Mouse (Mus musculus) limb, embryonic 14.5 days (tissue): ENCODE measurements around the gene Adck1. TPM values are rescaled to one million over a fixed set of nuclear protein-coding genes. Genes with fewer than 3 reads are reported as not detected.

Experiments used
- ATAC-seq: fragments of 200-750 bp; cut with Nextera tagmentation; 2 replicates; pipeline ENCODE4 v1.8.0; 2017; ENCODE audit warnings: low read depth, moderate number of reproducible peaks, moderate TSS enrichment; ENCODE audit not compliant: low FRiP score
- DNase-seq: peaks from one replicate; pipeline ENCODE4 v3.0.0-alpha.2; 2015; ENCODE audit warnings: low spot score
- H3K27ac ChIP-seq: fragments of 300-500 bp; sonication (generic); replicated peaks from 2 replicates; pipeline ENCODE4 v1.5.1; 2014; ENCODE audit warnings: low read depth, mild to moderate bottlenecking, low read length, moderate library complexity, mixed read lengths
- H3K27me3 ChIP-seq: fragments of 300-500 bp; sonication (generic); 2 replicates; pipeline ENCODE4 v1.6.1; 2014; ENCODE audit warnings: low read length, mixed read lengths; ENCODE audit not compliant: control insufficient read depth, insufficient read depth
- H3K36me3 ChIP-seq: fragments of 300-500 bp; sonication (generic); 2 replicates; pipeline ENCODE4 v1.6.1; 2014; ENCODE audit warnings: mild to moderate bottlenecking, low read length, moderate library complexity, mixed read lengths; ENCODE audit not compliant: control insufficient read depth, insufficient read depth
- H3K4me1 ChIP-seq: fragments of 300-500 bp; sonication (generic); 2 replicates; pipeline ENCODE4 v1.6.1; 2014; ENCODE audit warnings: antibody characterized with exemption, low read length, mixed read lengths; ENCODE audit not compliant: control insufficient read depth, insufficient read depth
- H3K4me2 ChIP-seq: fragments of 300-500 bp; sonication (generic); replicated peaks from 2 replicates; pipeline ENCODE4 v1.6.1; 2014; ENCODE audit warnings: low read depth, mild to moderate bottlenecking, low read length, moderate library complexity; ENCODE audit not compliant: severe bottlenecking
- H3K4me3 ChIP-seq: fragments of 300-500 bp; sonication (generic); replicated peaks from 2 replicates; pipeline ENCODE4 v1.5.1; 2014; ENCODE audit warnings: low read length
- H3K9ac ChIP-seq: fragments of 300-500 bp; sonication (generic); 2 replicates; pipeline ENCODE4 v1.6.1; 2014; ENCODE audit warnings: mild to moderate bottlenecking, low read depth, low read length, moderate library complexity; ENCODE audit not compliant: severe bottlenecking
- H3K9me3 ChIP-seq: fragments of 300-500 bp; sonication (generic); 2 replicates; pipeline ENCODE4 v1.6.1; 2016; ENCODE audit warnings: low read length; ENCODE audit not compliant: control insufficient read depth
- POLR2A ChIP-seq: fragments of 200-500 bp; IDR thresholded peaks from 2 replicates; pipeline ENCODE4 v1.8.0; 2012; ENCODE audit warnings: inconsistent platforms, mild to moderate bottlenecking, moderate library complexity, borderline replicate concordance; ENCODE audit not compliant: insufficient read depth, insufficient read length; ENCODE audit errors: extremely low read depth
- WGBS: fragments of 180-500 bp; shearing (Covaris S2); extraction: QIAGEN DNeasy Blood & Tissue Kit; methylation state at CpG from one replicate; pipeline ENCODE4 v1.1.7; 2014; 5-methylcytosine and 5-hydroxymethylcytosine counted together
- polyA plus RNA-seq, 2 experiments: library from polyadenylated mRNA; depleted of rRNA in 1 of 2; stranded (reverse) in 1 of 2; unstranded in 1 of 2; fragments of >200 nt; fragmentation: Nextera tagmentation in 1 of 2; extraction: Ambion mirVana in 1 of 2; gene quantifications; 2 replicates each; pipeline versions ENCODE4 v1.2.1 to v1.2.3; 2012 to 2014

The Adck1 gene
- polyA plus RNA-seq, 2 experiments = 16.2 to 26.7 TPM

DNA sequence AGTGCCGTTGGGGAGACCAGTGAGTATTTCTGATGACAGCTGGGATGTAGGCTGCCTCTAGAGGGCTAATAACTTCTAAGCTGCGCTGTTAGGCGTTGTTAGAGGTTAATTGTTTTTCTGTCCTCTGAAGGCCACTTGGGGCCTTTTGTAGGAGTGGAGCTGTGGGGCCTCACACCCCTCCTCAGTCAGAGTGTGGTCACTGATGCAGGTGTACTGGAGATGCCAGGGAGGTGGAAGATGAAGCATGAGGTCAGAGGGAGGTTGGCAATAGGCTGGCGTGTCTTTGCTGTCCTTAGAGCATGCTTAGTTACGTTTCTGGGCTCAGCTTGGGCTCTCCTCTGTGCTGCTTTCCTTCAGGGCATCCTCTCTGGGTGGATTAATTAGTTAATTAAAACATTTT lies 11.7 kb downstream of the Adck1 start:
- H3K4me1 ChIP-seq = no peaks in the 10 kb centered on the region
- no peak overlapping the region for H3K9ac ChIP-seq
- ATAC-seq (no peak), DNase-seq (no peak)
- no peak overlapping the region for H3K4me3 ChIP-seq
- peaks cover 11% of the 10 kb centered on the region; the same call in 1 of the 2 replicates for H3K36me3 ChIP-seq
- TF ChIP-seq POLR2A = no peak
- WGBS = 64% methylated on average over 5 of the region's 5 CpGs
- no peak overlapping the region for H3K4me2 ChIP-seq
- H3K27ac ChIP-seq = no peak overlapping the region
- no peaks in the 10 kb centered on the region for H3K27me3 ChIP-seq
- no peaks in the 10 kb centered on the region for H3K9me3 ChIP-seq

DNA sequence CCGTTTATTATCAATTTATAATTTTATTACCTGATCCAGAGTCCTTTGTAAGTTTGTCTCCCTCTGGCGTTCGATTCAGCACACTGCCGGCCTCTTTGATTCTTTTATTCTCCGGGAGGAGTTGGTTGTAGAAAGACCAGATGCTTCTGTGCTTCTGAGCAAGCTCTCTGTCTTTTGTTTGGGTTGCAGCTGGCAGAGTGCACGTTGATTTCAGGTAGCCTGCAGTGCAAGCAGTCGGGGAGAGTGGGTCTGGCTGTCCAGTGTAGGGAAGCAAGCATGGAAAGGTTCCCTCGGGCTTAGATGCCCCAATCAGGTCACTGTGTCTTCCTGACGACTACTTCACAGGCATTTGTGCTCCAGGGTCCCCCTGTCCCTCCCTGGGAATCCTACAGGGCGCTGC lies 16.5 kb downstream of the Adck1 start:
- Histone ChIP-seq H3K27ac (no peak overlapping the region), H3K36me3 (peaks cover 3% of the 10 kb centered on the region; the same call in 1 of the 2 replicates), H3K9me3 (no peaks in the 10 kb centered on the region), H3K4me2 (no peak overlapping the region), H3K4me3 (no peak overlapping the region), H3K27me3 (no peaks in the 10 kb centered on the region), H3K9ac (no peak overlapping the region), H3K4me1 (no peaks in the 10 kb centered on the region)
- TF ChIP-seq POLR2A = no peak
- no peak for ATAC-seq
- 37% methylated on average over 10 of the region's 10 CpGs for WGBS
- DNase-seq = peak; percentile 16

DNA sequence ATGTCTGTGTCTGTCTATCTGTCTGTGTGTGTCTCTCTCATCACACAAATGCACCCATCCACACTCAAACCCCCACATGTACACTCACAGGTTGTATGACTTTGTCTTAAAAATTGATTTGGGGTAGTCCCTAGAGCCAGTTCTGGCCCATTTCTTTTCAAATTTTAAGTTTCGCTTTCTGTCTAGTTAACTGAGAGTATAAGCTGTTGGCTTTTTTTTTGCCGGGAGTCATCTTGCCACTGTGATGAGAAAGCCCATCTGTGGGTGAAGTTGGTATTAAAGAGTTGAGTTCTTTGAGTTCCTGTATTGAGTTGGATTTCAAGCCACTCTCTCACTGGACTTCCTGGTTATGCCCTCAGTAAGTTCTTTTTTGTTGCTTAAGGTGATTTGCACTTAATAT lies 17.9 kb downstream of the Adck1 start:
- Histone ChIP-seq H3K4me3 (no peak overlapping the region), H3K27ac (no peak overlapping the region), H3K4me2 (no peak overlapping the region), H3K27me3 (no peaks in the 10 kb centered on the region), H3K9ac (no peak overlapping the region), H3K36me3 (no peaks in the 10 kb centered on the region), H3K4me1 (no peaks in the 10 kb centered on the region), H3K9me3 (no peaks in the 10 kb centered on the region)
- 83% methylated on average over 2 of the region's 2 CpGs for WGBS
- TF ChIP-seq POLR2A = no peak
- ATAC-seq (no peak), DNase-seq (no peak)

DNA sequence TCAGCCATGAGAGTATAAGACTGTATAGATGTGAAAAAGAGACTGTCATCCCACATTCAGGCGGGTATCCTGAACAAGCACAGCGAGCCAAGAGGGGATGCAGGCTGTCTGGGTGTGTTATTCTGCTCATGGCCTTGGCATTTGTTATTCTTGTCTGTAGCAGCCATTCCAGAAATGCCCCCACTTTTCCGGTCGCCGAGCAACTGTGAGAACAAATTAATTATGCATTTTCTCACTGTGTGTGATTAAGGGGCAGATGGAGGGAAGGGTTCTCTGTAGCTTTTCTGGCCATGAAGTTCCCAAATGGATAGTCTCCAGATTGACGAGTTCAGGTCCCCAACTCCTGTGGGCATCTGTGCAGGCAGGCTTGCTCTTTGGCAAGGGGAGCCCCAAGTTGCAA lies 28.5 kb downstream of the Adck1 start:
- Histone ChIP-seq H3K27me3 (no peaks in the 10 kb centered on the region), H3K36me3 (peaks cover 6% of the 10 kb centered on the region; the same call in 1 of the 2 replicates), H3K9ac (no peak overlapping the region), H3K4me2 (no peak overlapping the region), H3K27ac (no peak overlapping the region), H3K4me1 (no peaks in the 10 kb centered on the region), H3K4me3 (no peak overlapping the region), H3K9me3 (no peaks in the 10 kb centered on the region)
- DNase-seq (no peak), ATAC-seq (no peak)
- TF ChIP-seq POLR2A = no peak
- WGBS = 87% methylated on average over 6 of the region's 6 CpGs

DNA sequence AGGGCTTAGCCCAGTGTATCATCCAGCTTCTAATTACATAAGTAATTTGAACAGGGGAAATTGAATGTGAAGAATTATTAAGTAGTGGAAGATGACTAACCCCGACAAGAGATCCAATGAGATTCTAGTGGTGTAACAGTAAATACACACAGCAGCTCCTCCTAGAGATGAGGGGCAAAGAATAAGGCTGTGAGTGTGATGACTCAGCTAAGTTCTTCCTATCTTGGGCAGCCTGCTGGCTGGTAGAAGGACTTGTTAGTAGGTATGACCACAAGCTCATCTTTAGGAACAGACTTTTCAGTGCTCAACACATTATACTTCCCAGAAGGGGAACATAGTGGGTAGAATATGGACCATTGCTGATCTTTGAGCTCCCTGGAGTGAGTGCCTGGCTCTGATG lies 38.3 kb downstream of the Adck1 start:
- no peaks in the 10 kb centered on the region for H3K27me3 ChIP-seq
- H3K36me3 ChIP-seq = peaks cover 7% of the 10 kb centered on the region; the same call in 1 of the 2 replicates
- H3K9me3 ChIP-seq = no peaks in the 10 kb centered on the region
- H3K4me2 ChIP-seq = no peak overlapping the region
- no peak overlapping the region for H3K4me3 ChIP-seq
- H3K27ac ChIP-seq = no peak overlapping the region
- no peak overlapping the region for H3K9ac ChIP-seq
- no peaks in the 10 kb centered on the region for H3K4me1 ChIP-seq
- ATAC-seq (no peak), DNase-seq (no peak)
- TF ChIP-seq POLR2A = no peak
- 79% methylated on average over 1 of the region's 1 CpGs for WGBS

DNA sequence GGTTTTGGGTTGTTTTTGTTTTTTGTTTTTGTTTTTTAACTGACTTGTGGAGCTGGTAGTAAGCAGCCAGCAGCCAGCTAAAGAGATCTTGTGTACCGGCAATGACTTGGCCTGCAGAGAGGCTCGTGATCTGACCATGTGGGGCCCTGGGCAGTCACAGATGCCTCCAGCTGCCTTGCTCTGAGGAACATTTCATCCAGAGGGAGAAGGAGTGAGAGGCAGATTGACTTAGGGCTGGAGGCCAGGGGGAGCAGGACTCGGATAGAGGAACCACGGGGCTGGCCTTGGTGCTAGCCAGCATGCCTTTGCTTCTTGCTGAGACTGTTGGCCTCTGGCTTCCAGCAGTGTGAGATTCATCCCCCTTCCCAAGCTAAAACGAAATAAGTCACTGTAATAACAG lies 43.2 kb downstream of the Adck1 start:
- Histone ChIP-seq H3K9ac (no peak overlapping the region), H3K27me3 (no peaks in the 10 kb centered on the region), H3K9me3 (no peaks in the 10 kb centered on the region), H3K27ac (no peak overlapping the region), H3K4me2 (no peak overlapping the region), H3K4me3 (no peak overlapping the region), H3K36me3 (peaks cover 7% of the 10 kb centered on the region; the same call in 1 of the 2 replicates), H3K4me1 (no peaks in the 10 kb centered on the region)
- TF ChIP-seq POLR2A = no peak
- ATAC-seq = no peak
- WGBS = 59% methylated on average over 5 of the region's 5 CpGs
- no peak for DNase-seq
